Mouse (Mus musculus): Measurements from ENCODE around the gene Rgs7bp. TPM values are rescaled to one million over a fixed set of nuclear protein-coding genes. Genes with fewer than 3 reads are reported as not detected.

Gene Rgs7bp
- total and polyA plus RNA-seq, 3 experiments = not detected

DNA sequence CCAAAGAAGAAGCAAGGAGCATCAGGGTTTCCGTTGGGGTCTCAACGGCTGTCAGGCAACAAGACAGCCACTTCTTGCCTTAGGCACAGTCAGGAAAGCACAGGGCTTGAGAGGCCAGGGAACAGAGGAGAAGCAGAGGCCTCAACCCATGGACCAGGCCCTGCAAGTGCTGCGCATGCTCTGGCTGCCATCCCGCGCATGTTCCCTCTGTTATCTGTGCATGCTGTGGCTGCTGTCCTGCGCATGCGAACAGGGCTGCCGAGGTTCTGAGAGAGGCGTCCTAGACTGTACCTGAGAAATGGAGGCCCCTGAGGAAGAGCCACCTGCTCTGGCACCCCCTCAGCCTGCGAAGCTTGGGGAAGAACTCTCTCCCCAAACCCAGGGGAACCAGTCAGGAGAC lies 27.1 kb upstream of the Rgs7bp start, which contains the start of gene 4933425L06Rik:
Gene 4933425L06Rik, plus strand, starts transcription at position 261 of the 400 bp plus-strand sequence.
- Histone ChIP-seq H3K4me3 (replicated peaks in 1 of 3; ENCODE audit: low read depth in 2 of 3, low read length in 2 of 3, poor library complexity in 1 of 3) (no peak within 1 kb of the TSS), H3K27me3 (replicated peaks) (no peaks in the 10 kb centered on the region), H3K4me2 (ENCODE audit: insufficient read depth, low read depth, poor library complexity, severe bottlenecking) (no peak within 1 kb of the TSS), H3K9ac (ENCODE audit: insufficient read depth, low read depth) (no peak within 1 kb of the TSS), H3K79me2 (replicated peaks; ENCODE audit: control insufficient read depth, extremely low read depth, insufficient read depth, poor library complexity, severe bottlenecking) (no peaks in the 10 kb centered on the region), H3K36me3 (replicated peaks in 1 of 2; ENCODE audit: control insufficient read depth in 1 of 2, insufficient read depth in 1 of 2, low read length in 1 of 2) (no peaks in the 10 kb centered on the region), H3K27ac (ENCODE audit: insufficient read depth, low read depth) (no peak within 1 kb of the TSS), H3K9me3 (replicated peaks; ENCODE audit: low read length) (no peaks in the 10 kb centered on the region), H3K4me1 (ENCODE audit: control insufficient read depth in 1 of 2, insufficient read depth in 2 of 2) (no peaks in the 10 kb centered on the region)
- dilution Hi-C loops (cut with MboI; ENCODE audit: extremely low pct_ligation_motif_present, extremely low pct_unique_long_range_greater_than_20kb, low sequenced_read_pairs) = no loop called here
- in situ Hi-C loops (cut with MboI; ENCODE audit: low pct_ligation_motif_present, low pct_unique_long_range_greater_than_20kb, low sequenced_read_pairs) = no loop called here
- TF ChIP-seq EP300 (IDR thresholded peaks at IDR 0.05; ENCODE audit: low read length) (no peak), HCFC1 (IDR thresholded peaks at IDR 0.05; ENCODE audit: low read depth, low read length) (no peak), TCF12 (IDR thresholded peaks at IDR 0.05; ENCODE audit: low read depth, low read length) (no peak), MYC (IDR thresholded peaks at IDR 0.05; ENCODE audit: low read depth, low read length) (no peak), GABPA (IDR thresholded peaks at IDR 0.05; ENCODE audit: insufficient replicate concordance, low read depth, low read length) (no peak), PAX5 (IDR thresholded peaks at IDR 0.05; ENCODE audit: low read length) (no peak), CHD2 (IDR thresholded peaks at IDR 0.05; ENCODE audit: low read length) (no peak), ZNF384 (IDR thresholded peaks at IDR 0.05; ENCODE audit: low read depth, low read length) (no peak), CHD1 (IDR thresholded peaks at IDR 0.05; ENCODE audit: low read depth, low read length) (no peak), BHLHE40 (IDR thresholded peaks at IDR 0.05; ENCODE audit: low read depth, low read length) (no peak), UBTF (IDR thresholded peaks at IDR 0.05; ENCODE audit: low read depth, low read length) (no peak), POLR2AphosphoS2 (IDR thresholded peaks at IDR 0.05; ENCODE audit: low read depth, low read length) (no peak), NELFE (IDR thresholded peaks at IDR 0.05; ENCODE audit: low read depth, low read length) (no peak), USF1 (IDR thresholded peaks at IDR 0.05; ENCODE audit: low read depth, low read length) (no peak), ELF1 (IDR thresholded peaks at IDR 0.05; ENCODE audit: low read depth, low read length) (no peak), RCOR1 (conservative IDR thresholded peaks at IDR 0.05; ENCODE audit: low read depth, low read length) (no peak), MXI1 (IDR thresholded peaks at IDR 0.05; ENCODE audit: low read depth, low read length) (no peak)
- DNase-seq (ENCODE audit: extremely low read depth) = no peak

DNA sequence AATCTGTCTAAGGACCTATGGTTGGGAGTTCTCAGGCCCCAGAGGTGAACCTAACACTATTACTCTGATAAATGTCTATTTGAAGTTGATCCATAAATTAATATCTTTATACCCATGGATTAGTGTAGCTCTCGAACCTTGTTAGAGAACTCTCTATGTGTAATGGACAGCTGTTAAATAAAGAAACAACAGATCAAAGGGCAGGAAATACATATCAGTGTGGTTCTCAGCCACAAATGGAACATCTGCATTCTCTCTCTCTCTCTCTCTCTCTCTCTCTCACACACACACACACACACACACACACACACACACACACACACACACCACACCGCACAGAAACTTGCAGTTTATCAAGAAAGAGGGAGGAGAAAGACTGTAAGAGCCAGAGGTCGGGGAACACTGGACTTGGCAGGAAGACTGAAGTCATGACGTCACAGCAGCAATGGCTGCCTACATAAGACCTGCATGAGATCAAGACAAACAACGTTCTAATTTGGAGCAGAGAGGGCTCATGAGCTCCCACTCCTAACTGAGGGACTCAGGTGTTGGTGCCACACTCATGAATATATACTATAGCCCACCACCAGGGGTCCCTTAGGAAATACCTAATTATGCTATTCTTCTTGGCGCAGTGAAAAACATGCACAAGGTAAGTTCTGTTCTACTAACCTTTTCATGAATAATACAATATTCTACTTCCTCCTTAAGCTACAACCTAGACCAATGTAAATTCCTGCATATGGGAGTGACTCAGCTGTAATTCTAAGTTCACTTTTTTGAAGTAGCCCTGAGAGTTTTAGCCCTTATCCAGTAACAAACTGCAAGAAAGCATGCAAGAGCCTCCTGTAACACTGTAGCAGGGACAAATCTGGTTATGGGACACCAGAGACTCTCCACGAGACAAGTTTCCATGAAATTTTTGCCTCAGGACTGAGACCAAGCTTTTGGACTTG lies 12.4 kb upstream of the Rgs7bp start:
- Histone ChIP-seq H3K4me2 (ENCODE audit: insufficient read depth, low read depth, poor library complexity, severe bottlenecking) (no peak overlapping the region), H3K9me3 (replicated peaks; ENCODE audit: low read length) (no peaks in the 10 kb centered on the region), H3K36me3 (replicated peaks in 1 of 2; ENCODE audit: control insufficient read depth in 1 of 2, insufficient read depth in 1 of 2, low read length in 1 of 2) (no peaks in the 10 kb centered on the region), H3K4me1 (ENCODE audit: control insufficient read depth in 1 of 2, insufficient read depth in 2 of 2) (peaks cover 0 to 14% of the 10 kb centered on the region in 2 experiments; a peak in 2 of 4 replicates), H3K9ac (ENCODE audit: insufficient read depth, low read depth) (no peak overlapping the region), H3K27ac (ENCODE audit: insufficient read depth, low read depth) (no peak overlapping the region), H3K27me3 (replicated peaks) (no peaks in the 10 kb centered on the region), H3K79me2 (replicated peaks; ENCODE audit: control insufficient read depth, extremely low read depth, insufficient read depth, poor library complexity, severe bottlenecking) (no peaks in the 10 kb centered on the region), H3K4me3 (replicated peaks in 1 of 3; ENCODE audit: low read depth in 2 of 3, low read length in 2 of 3, poor library complexity in 1 of 3) (no peak overlapping the region)
- dilution Hi-C loops (cut with MboI; ENCODE audit: extremely low pct_ligation_motif_present, extremely low pct_unique_long_range_greater_than_20kb, low sequenced_read_pairs) = no loop called here
- TF ChIP-seq ZKSCAN1 (IDR thresholded peaks at IDR 0.05; ENCODE audit: borderline replicate concordance, low read depth, low read length) (no peak), KAT2A (IDR thresholded peaks at IDR 0.05; ENCODE audit: insufficient replicate concordance, low read length) (no peak), ETS1 (conservative IDR thresholded peaks at IDR 0.05; ENCODE audit: low read depth, low read length) (no peak), USF1 (IDR thresholded peaks at IDR 0.05; ENCODE audit: low read depth, low read length) (no peak), NRF1 (IDR thresholded peaks at IDR 0.05; ENCODE audit: low read depth, low read length) (no peak), SIN3A (IDR thresholded peaks at IDR 0.05; ENCODE audit: low read length) (no peak)
- DNase-seq (ENCODE audit: extremely low read depth) = no peak
- in situ Hi-C loops (cut with MboI; ENCODE audit: low pct_ligation_motif_present, low pct_unique_long_range_greater_than_20kb, low sequenced_read_pairs) = no loop called here

Measured in CH12.LX (cell line).